Mouse (Mus musculus): Measurements from ENCODE around the gene Olfr543.

DNA sequence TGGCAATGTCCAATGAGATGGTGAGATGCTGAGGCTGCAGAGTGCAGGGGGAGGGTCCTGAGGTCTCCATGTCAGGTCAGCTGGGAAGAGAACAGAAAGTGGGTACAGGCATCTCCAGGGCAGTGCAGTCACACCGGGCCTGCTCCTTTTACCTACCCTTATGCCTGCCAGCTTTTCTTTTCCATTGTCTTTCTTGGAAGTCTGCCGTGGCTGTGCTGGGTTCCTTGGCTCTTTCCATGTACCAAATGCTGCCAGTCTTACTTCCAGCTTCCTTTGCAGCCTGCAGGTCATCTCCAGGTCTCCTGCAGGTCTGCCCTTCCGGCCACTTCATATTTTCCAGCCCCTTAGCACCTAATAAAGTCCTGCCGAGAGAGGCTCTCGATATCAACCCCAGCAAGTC is 20.5 kb upstream of the Olfr543 start:
- TF ChIP-seq CHD2 (IDR thresholded peaks at IDR 0.05; ENCODE audit: low read depth, low read length): no peak
- no peak for TF ChIP-seq ZNF384 (IDR thresholded peaks at IDR 0.05; ENCODE audit: low read depth, low read length)
